Mouse (Mus musculus) mesoderm, embryonic 11.5 days (tissue): Measurements from ENCODE around the gene Mau2.
"Not testable (repeated sequence)": the region's sequence is repeated elsewhere in the genome, so short reads cannot be mapped to it uniquely, and the experiment has no call there.

Experiments
- DNase-seq: peaks from one replicate; pipeline ENCODE4 v3.0.0-alpha.2; 2012; ENCODE audit warnings: low read depth, low spot score

Mau2 gene

GRCm38 (mm10) chr8:70026151-70026550 lies 16.4 kb downstream of the Mau2 start:
- no peak for DNase-seq

- no peak for DNase-seq
Measured at GRCm38 (mm10) chr8:70023596-70023995, 18.9 kb downstream of the Mau2 start.

- no peak for DNase-seq
Measured at GRCm38 (mm10) chr8:70015017-70015416, 27.5 kb downstream of the Mau2 start.

GRCm38 (mm10) chr8:70012763-70013162 lies 29.8 kb downstream of the Mau2 start:
- no peak for DNase-seq

- DNase-seq = no peak
Measured at GRCm38 (mm10) chr8:70012350-70012749, 30.2 kb downstream of the Mau2 start.

GRCm38 (mm10) chr8:70010796-70011195 lies 31.7 kb downstream of the Mau2 start:
- not testable (repeated sequence) for DNase-seq

- DNase-seq = no peak
Measured at GRCm38 (mm10) chr8:70005178-70005577, 37.4 kb downstream of the Mau2 start.

GRCm38 (mm10) chr8:70004345-70004744 lies 38.2 kb downstream of the Mau2 start:
- DNase-seq = no peak

- no peak for DNase-seq
Measured at GRCm38 (mm10) chr8:70003204-70003657, 39.3 kb downstream of the Mau2 start.

GRCm38 (mm10) chr8:70001892-70002191 lies 40.7 kb downstream of the Mau2 start:
- DNase-seq = not testable (repeated sequence)

- DNase-seq = peak; percentile 53
Measured at GRCm38 (mm10) chr8:70001176-70001891, 41.2 kb downstream of the Mau2 start.

GRCm38 (mm10) chr8:70000226-70000625 lies 42.3 kb downstream of the Mau2 start:
- DNase-seq = no peak

- DNase-seq = no peak
Measured at GRCm38 (mm10) chr8:69999236-69999635, 43.3 kb downstream of the Mau2 start.

GRCm38 (mm10) chr8:69998706-69999105 lies 43.8 kb downstream of the Mau2 start:
- no peak for DNase-seq

- peak; percentile 13 for DNase-seq
Measured at GRCm38 (mm10) chr8:69996589-69997285, 45.8 kb downstream of the Mau2 start.

GRCm38 (mm10) chr8:69995776-69996588 lies 46.6 kb downstream of the Mau2 start, which contains the start of gene Gatad2a:
TSS of gene Gatad2a (minus strand) at chr8:69996384.
- DNase-seq = peak; percentile 99

- no peak for DNase-seq
Measured at GRCm38 (mm10) chr8:69995422-69995775, 47.1 kb downstream of the Mau2 start.

GRCm38 (mm10) chr8:69988936-69989335 lies 53.6 kb downstream of the Mau2 start:
- not testable (repeated sequence) for DNase-seq

GRCm38 (mm10) chr8:69987744-69988143 lies 54.8 kb downstream of the Mau2 start:
- DNase-seq = no peak

GRCm38 (mm10) chr8:69984876-69985553 lies 57.5 kb downstream of the Mau2 start:
- DNase-seq = no peak

GRCm38 (mm10) chr8:69978456-69978855 lies 64.1 kb downstream of the Mau2 start:
- DNase-seq = no peak

GRCm38 (mm10) chr8:69974806-69975205 lies 67.7 kb downstream of the Mau2 start:
- no peak for DNase-seq
